Mouse (Mus musculus): Measurements from ENCODE around the gene Park7.
"Not testable (repeated sequence)": the region's sequence is repeated elsewhere in the genome, so short reads cannot be mapped to it uniquely, and the experiment has no call there.

Park7 gene

GRCm38 (mm10) chr4:150910164-150910951, 3.9 kb downstream of the Park7 start:
- DNase-seq (ENCODE audit: low spot score): no peak

- peak; percentile 99 for DNase-seq (ENCODE audit: low spot score)
Observed at GRCm38 (mm10) chr4:150909451-150910156, 4.6 kb downstream of the Park7 start.

GRCm38 (mm10) chr4:150908512-150908911, 5.7 kb downstream of the Park7 start:
- DNase-seq (ENCODE audit: low spot score): not testable (repeated sequence)

GRCm38 (mm10) chr4:150907099-150907498, 7.1 kb downstream of the Park7 start:
- no peak for DNase-seq (ENCODE audit: low spot score)

GRCm38 (mm10) chr4:150903091-150903742, 11.0 kb downstream of the Park7 start:
- DNase-seq (ENCODE audit: low spot score): no peak

- no peak for DNase-seq (ENCODE audit: low spot score)
Observed at GRCm38 (mm10) chr4:150902062-150902461, 12.2 kb downstream of the Park7 start.

GRCm38 (mm10) chr4:150901651-150902050, 12.6 kb downstream of the Park7 start:
- peak; percentile 82 for DNase-seq (ENCODE audit: low spot score)

GRCm38 (mm10) chr4:150900486-150900885, 13.8 kb downstream of the Park7 start:
- DNase-seq (ENCODE audit: low spot score): no peak

- peak; percentile 87 for DNase-seq (ENCODE audit: low spot score)
Observed at GRCm38 (mm10) chr4:150898716-150899365, 15.4 kb downstream of the Park7 start.

GRCm38 (mm10) chr4:150896896-150897624, 17.2 kb downstream of the Park7 start:
- DNase-seq (ENCODE audit: low spot score): no peak

- no peak for DNase-seq (ENCODE audit: low spot score)
Observed at GRCm38 (mm10) chr4:150894718-150895501, 19.3 kb downstream of the Park7 start.

- DNase-seq (ENCODE audit: low spot score): no peak
Observed at GRCm38 (mm10) chr4:150891308-150891707, 22.9 kb downstream of the Park7 start.

GRCm38 (mm10) chr4:150889955-150890315, 24.3 kb downstream of the Park7 start:
- no peak for DNase-seq (ENCODE audit: low spot score)

GRCm38 (mm10) chr4:150889273-150889954, 24.8 kb downstream of the Park7 start:
- DNase-seq (ENCODE audit: low spot score): no peak

- no peak for DNase-seq (ENCODE audit: low spot score)
Observed at GRCm38 (mm10) chr4:150888492-150888891, 25.7 kb downstream of the Park7 start.

- no peak for DNase-seq (ENCODE audit: low spot score)
Observed at GRCm38 (mm10) chr4:150887903-150888302, 26.3 kb downstream of the Park7 start.

GRCm38 (mm10) chr4:150882632-150883031, 31.6 kb downstream of the Park7 start:
- DNase-seq (ENCODE audit: low spot score): no peak

- DNase-seq (ENCODE audit: low spot score): no peak
Observed at GRCm38 (mm10) chr4:150880364-150880763, 33.9 kb downstream of the Park7 start.

- DNase-seq (ENCODE audit: low spot score): no peak
Observed at GRCm38 (mm10) chr4:150879631-150880030, 34.6 kb downstream of the Park7 start.

GRCm38 (mm10) chr4:150875393-150875792, 38.8 kb downstream of the Park7 start:
- no peak for DNase-seq (ENCODE audit: low spot score)

All from embryo, embryonic 10.5 days (tissue).